Mouse (Mus musculus): ENCODE measurements around the gene Nsg1. TPM values are rescaled to one million over a fixed set of nuclear protein-coding genes. Genes with fewer than 3 reads are reported as not detected.

Gene Nsg1
- polyA plus RNA-seq, 1 experiment from 2014 or later: 376 TPM

DNA sequence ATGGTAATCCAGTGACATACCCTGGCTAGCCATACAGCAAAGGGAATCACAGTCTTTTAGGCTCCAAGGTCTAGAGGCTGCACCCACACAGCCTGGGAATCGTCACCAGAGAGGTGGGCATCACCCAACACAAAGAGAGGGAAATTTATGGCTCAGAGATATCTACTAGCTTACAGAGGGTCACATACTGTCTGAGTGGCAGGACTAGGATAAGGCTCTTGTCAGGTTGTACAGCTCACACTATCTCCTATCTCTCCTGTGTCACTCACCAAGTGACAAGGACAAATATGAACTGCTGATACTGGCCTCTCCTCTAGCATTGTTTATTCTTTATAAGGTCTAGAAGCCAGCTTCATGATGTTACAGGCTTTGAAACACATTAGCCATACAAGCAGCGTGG lies 30.4 kb downstream of the Nsg1 start:
- 94% methylated on average over 2 of the region's 2 CpGs for WGBS
- Histone ChIP-seq H3K4me2 (no peak overlapping the region), H3K27me3 (no peaks in the 10 kb centered on the region), H3K36me3 (replicated peaks) (peaks cover 15% of the 10 kb centered on the region), H3K4me1 (no peaks in the 10 kb centered on the region), H3K4me3 (replicated peaks) (no peak overlapping the region), H3K9ac (no peak overlapping the region), H3K9me3 (no peaks in the 10 kb centered on the region), H3K27ac (no peak overlapping the region)
- ATAC-seq (ENCODE audit: low FRiP score): no peak

DNA sequence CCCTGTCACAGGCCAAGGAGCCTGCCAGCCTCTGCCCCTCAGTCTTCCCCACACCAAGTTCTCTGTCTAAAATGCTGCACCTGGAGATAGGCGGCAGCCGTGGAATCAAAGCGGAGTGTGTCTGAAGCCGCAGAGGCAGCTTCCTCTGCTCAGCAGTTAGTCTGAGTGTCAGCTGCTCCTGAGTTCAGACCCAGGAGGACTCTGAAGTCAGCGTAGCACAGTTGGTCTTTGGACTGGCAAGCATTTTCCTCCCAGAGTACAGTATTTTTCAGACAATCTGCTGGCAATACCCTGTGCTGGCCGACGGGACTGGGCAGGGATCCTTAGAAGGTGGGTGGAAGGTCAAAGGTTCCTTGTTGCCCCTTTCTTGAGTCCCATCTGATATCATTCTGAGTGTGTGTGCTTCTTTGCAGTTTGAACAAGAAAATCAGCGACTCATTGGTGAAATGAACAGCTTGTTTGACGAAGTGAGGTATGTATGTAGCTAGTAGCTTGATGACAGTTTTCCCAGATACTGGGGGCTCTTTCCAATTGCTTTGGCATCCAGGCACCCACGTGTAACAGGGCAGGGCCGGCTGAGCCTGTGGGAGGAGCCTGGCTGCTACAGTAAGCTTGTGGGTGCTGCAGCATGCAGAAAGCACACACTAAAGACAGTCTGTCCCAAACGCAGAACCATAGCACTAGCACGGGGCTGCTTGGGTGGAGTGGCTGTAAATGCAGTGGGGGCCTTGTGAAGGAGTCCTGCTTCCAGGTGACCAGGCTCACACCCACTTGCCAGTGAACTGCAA lies 33.0 kb downstream of the Nsg1 start:
- H3K9ac ChIP-seq: no peak overlapping the region
- H3K9me3 ChIP-seq: no peaks in the 10 kb centered on the region
- no peaks in the 10 kb centered on the region for H3K27me3 ChIP-seq
- no peak overlapping the region for H3K27ac ChIP-seq
- H3K4me3 ChIP-seq (replicated peaks): no peak overlapping the region
- no peaks in the 10 kb centered on the region for H3K4me1 ChIP-seq
- peaks cover 23% of the 10 kb centered on the region for H3K36me3 ChIP-seq (replicated peaks)
- no peak for ATAC-seq (ENCODE audit: low FRiP score)
- H3K4me2 ChIP-seq: no peak overlapping the region
- WGBS: 87% methylated on average over 13 of the region's 13 CpGs

DNA sequence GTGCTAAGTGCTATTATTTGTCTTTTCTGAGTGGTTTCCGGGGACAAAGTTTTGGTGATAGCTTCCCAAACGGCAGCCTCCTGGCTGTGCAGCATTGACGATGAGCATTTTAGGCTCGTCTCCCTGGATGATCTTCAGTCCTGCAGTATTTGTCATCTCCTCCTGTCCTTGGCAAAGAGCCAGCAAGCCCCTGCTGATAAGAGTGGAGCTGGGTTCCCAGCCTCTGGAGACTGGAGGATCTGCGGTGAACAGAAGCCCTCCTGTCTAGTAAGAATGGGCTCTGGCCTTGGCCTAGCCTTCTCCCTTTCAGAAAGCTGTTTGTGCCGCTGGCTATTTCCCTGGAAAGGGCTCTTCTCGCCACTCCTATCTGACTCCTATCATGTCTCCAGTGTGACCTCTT lies 38.0 kb downstream of the Nsg1 start:
- H3K9me3 ChIP-seq: no peaks in the 10 kb centered on the region
- H3K4me1 ChIP-seq: no peaks in the 10 kb centered on the region
- no peak for ATAC-seq (ENCODE audit: low FRiP score)
- H3K9ac ChIP-seq: no peak overlapping the region
- no peak overlapping the region for H3K27ac ChIP-seq
- WGBS: 91% methylated on average over 7 of the region's 7 CpGs
- no peaks in the 10 kb centered on the region for H3K27me3 ChIP-seq
- peaks cover 19% of the 10 kb centered on the region for H3K36me3 ChIP-seq (replicated peaks)
- no peak overlapping the region for H3K4me2 ChIP-seq
- no peak overlapping the region for H3K4me3 ChIP-seq (replicated peaks)

DNA sequence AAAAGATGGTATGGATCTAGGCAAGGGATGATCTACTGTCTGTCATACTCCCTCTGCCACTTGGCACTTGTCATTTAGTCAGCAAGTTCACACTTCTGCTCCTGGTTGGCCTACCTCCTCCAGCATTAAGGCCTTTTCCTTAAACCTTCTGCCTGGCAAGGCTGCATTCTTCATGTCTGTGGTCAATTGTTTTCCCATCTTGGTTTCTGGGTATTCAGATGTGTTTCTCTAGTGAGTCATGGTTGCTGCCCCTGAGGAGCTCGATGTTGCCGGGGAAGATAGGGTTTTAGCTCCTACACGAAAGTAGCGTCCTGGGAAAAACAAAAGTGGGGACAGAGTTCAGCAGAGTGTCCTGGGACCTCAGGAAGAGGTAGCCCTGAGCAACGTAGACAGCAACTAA lies 40.4 kb downstream of the Nsg1 start:
- no peak overlapping the region for H3K4me3 ChIP-seq (replicated peaks)
- no peaks in the 10 kb centered on the region for H3K4me1 ChIP-seq
- H3K36me3 ChIP-seq (replicated peaks): peaks cover 26% of the 10 kb centered on the region
- no peak overlapping the region for H3K27ac ChIP-seq
- no peak overlapping the region for H3K9ac ChIP-seq
- no peaks in the 10 kb centered on the region for H3K27me3 ChIP-seq
- ATAC-seq (ENCODE audit: low FRiP score): no peak
- H3K9me3 ChIP-seq: no peaks in the 10 kb centered on the region
- 94% methylated on average over 5 of the region's 5 CpGs for WGBS
- H3K4me2 ChIP-seq: no peak overlapping the region

DNA sequence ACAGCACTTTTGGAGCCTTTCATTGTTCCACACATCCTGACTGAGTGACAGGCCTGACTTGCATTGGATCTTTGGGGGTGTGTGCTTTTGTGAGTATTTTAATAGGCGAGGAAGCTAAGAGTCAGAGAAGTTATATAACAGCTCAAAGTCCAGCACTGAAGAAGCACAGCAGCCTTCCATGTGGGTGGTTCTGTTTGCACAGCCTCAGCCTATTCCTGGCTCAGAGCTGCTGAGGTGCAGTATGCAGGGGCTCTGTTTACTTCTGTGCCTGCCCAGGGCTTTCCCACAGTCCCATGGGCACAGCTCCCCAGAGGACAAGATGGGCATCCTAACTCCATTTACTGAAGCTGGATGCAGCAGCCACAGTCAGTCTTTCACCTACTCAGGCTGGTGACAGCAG lies 42.7 kb downstream of the Nsg1 start:
- 74% methylated on average over 1 of the region's 1 CpGs for WGBS
- H3K9me3 ChIP-seq: no peaks in the 10 kb centered on the region
- H3K4me3 ChIP-seq (replicated peaks): no peak overlapping the region
- H3K9ac ChIP-seq: no peak overlapping the region
- H3K36me3 ChIP-seq (replicated peaks): peaks cover 18% of the 10 kb centered on the region
- H3K4me1 ChIP-seq: no peaks in the 10 kb centered on the region
- H3K27ac ChIP-seq: no peak overlapping the region
- H3K27me3 ChIP-seq: no peaks in the 10 kb centered on the region
- H3K4me2 ChIP-seq: no peak overlapping the region
- ATAC-seq (ENCODE audit: low FRiP score): no peak

DNA sequence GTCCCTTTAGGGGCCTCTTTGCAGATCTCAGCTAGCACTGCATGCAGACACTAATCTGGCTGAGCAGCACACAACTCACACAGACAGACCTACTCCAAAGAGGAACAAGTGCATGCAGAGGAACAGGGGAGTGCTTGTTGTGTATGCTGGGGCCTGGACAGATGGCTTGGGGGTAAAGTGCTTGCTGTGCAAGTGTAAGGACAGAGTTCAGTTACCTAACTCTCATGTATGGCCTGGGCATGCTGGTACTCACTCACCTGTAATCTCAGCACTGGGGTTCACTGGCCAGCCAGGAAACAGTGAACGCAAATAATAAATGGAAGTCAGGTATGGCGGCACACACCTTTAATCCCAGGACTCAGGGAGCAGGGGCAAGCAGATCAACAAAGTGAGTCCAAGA lies 45.2 kb downstream of the Nsg1 start:
- ATAC-seq (ENCODE audit: low FRiP score): no peak
- Histone ChIP-seq H3K4me1 (no peaks in the 10 kb centered on the region), H3K4me2 (no peak overlapping the region), H3K9ac (no peak overlapping the region), H3K9me3 (no peaks in the 10 kb centered on the region), H3K27ac (no peak overlapping the region), H3K27me3 (no peaks in the 10 kb centered on the region), H3K36me3 (replicated peaks) (peaks cover 27% of the 10 kb centered on the region), H3K4me3 (replicated peaks) (no peak overlapping the region)
- WGBS: 93% methylated on average over 2 of the region's 2 CpGs

DNA sequence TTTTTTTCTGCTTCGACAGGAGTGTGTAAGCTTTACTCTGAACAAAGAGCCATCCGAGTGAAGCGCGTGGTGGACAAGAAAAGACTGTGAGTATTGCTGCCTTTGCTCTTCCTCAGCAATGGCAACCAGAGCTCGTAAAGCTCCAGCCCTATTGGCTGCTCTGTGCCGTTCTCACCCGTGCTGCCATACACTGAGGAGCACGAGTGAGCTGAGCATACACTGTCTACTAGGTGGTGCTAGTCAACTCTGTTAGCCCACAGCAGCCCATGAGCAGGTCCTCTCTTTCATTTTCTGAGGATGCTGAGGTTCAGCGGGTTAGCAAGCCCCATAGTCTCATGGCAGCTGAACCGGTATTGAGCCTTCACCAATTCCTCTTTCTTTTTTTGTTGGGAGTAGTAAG lies 52.9 kb downstream of the Nsg1 start:
- H3K4me3 ChIP-seq (replicated peaks): no peak overlapping the region
- no peak overlapping the region for H3K27ac ChIP-seq
- H3K9me3 ChIP-seq: no peaks in the 10 kb centered on the region
- H3K36me3 ChIP-seq (replicated peaks): peaks cover 8% of the 10 kb centered on the region; the same call in 1 of the 2 replicates
- no peaks in the 10 kb centered on the region for H3K4me1 ChIP-seq
- H3K4me2 ChIP-seq: no peak overlapping the region
- no peak overlapping the region for H3K9ac ChIP-seq
- no peaks in the 10 kb centered on the region for H3K27me3 ChIP-seq
- WGBS: 90% methylated on average over 10 of the region's 10 CpGs
- ATAC-seq (ENCODE audit: low FRiP score): no peak

DNA sequence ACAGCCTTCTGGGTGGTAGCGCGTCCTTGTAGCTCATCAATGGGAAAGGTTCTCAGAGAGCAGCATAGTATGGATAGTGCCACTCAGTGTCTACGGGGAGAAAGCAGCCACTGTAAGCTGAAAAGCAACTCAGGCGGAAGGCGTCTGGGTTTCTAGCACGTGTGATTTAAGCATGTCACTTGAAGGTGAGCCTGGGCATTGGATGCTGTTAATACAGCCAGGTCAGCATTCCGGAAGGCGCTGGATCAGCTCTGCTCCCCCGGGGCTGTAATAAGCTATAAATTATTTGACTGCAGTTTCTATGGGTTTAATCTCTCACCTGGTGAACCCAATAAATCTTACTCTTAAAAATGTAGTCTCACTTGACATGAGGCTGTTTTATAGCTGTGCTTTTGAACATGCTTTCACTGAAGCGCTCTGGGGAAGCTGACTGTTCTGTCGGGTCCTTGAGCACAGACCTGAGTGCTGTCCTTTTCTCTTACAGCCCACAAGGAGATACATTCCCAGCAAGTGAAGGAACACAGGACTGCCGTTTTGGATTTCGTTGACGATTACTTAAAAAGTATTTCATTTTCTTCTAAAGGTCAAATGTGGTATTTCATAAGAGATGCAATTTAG lies 53.5 kb downstream of the Nsg1 start:
- WGBS: 92% methylated on average over 14 of the region's 14 CpGs
- Histone ChIP-seq H3K4me2 (no peak overlapping the region), H3K4me3 (replicated peaks) (no peak overlapping the region), H3K9me3 (no peaks in the 10 kb centered on the region), H3K27me3 (no peaks in the 10 kb centered on the region), H3K27ac (no peak overlapping the region), H3K36me3 (replicated peaks) (0 out of 2 replicates have a peak, but pooled peaks cover 5% of the 10 kb centered on the region), H3K9ac (no peak overlapping the region), H3K4me1 (no peaks in the 10 kb centered on the region)
- ATAC-seq (ENCODE audit: low FRiP score): no peak

DNA sequence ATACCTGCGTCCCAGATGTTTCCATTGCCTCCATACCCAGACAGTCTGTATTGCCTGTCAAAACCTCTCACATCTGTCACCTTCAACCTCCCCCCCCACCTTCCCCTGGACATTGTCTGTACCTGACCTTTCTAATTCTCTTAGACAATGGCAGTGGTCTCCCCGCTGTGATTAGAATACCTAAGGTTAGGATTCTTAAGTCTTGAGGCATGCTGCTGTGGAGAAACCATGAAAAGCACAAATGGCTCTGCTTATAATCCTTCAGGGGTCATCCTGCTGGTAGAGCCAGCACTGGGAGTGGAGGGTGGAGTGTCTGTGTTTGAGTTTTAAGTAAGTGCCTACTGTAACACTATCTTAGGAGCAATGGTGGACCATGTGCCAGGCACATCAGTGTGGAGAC lies 56.8 kb downstream of the Nsg1 start:
- WGBS: 83% methylated on average over 2 of the region's 2 CpGs

DNA sequence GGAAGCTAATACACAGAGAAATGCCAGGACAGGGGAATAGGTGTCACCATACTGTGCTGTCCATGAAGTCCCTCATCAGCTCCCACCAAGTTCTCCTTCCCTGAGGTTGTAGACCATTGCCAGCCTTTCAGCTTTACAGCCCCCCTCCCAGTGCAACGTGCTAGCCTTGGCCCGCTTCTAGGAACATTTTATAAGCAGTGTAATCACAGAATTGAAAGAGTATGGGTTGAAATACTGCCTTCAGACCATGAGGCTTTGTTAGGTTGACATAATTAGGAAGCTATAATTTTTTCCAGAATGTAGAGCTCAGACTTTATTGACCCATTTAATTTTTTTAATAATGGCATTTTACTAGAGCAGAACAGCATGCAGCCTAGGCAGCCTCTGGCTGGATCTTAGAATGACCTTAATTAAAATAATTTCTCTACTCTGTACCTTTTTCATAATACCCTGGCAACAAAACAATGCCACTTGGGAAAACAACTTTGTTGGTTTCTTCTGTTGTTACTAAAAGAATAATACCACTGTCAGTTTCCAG lies 60.5 kb downstream of the Nsg1 start:
- no peaks in the 10 kb centered on the region for H3K4me1 ChIP-seq
- no peak overlapping the region for H3K4me3 ChIP-seq (replicated peaks)
- H3K27me3 ChIP-seq: no peaks in the 10 kb centered on the region
- H3K27ac ChIP-seq: no peak overlapping the region
- WGBS: 70% methylated on average over 2 of the region's 2 CpGs
- no peak for ATAC-seq (ENCODE audit: low FRiP score)
- H3K4me2 ChIP-seq: no peak overlapping the region
- no peak overlapping the region for H3K9ac ChIP-seq
- H3K36me3 ChIP-seq (replicated peaks): no peaks in the 10 kb centered on the region
- H3K9me3 ChIP-seq: no peaks in the 10 kb centered on the region

More for the DNA sequence above, 56.8 kb downstream of the Nsg1 start:
- Histone ChIP-seq H3K27ac (no peak overlapping the region), H3K9me3 (no peaks in the 10 kb centered on the region), H3K27me3 (no peaks in the 10 kb centered on the region), H3K4me2 (no peak overlapping the region), H3K4me1 (no peaks in the 10 kb centered on the region), H3K36me3 (replicated peaks) (no peaks in the 10 kb centered on the region), H3K9ac (no peak overlapping the region), H3K4me3 (replicated peaks) (no peak overlapping the region)
- ATAC-seq (ENCODE audit: low FRiP score): no peak

DNA sequence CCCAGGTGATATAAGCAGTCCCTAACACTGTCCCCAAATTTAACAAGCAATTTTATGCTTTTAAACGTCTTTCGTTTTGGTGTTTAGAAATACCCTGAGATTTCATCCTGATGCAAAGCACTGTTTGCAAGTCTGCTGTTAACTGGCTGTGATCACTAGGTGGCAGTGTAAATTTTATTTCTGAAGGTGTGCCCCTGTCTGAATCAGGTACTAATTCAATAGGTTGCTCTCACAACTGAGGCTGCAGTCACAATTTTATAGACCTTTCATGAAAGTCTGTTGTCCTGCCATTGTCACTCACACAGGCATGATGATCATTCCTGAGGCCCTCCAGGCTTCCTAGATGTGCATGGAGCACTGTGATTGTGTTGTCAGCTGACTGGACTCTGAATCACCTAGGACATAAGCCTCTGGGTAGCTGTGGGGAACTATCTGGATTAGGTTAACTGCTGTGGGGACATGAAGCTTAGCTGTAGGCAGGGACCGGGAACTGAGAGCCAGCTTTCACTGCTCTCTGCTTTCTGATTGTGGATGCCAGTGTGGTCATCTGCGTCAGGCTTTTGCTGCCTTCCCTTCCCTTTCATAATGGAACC lies 62.1 kb downstream of the Nsg1 start:
- no peak overlapping the region for H3K4me3 ChIP-seq (replicated peaks)
- H3K9me3 ChIP-seq: no peaks in the 10 kb centered on the region
- no peak overlapping the region for H3K27ac ChIP-seq
- H3K9ac ChIP-seq: no peak overlapping the region
- ATAC-seq (ENCODE audit: low FRiP score): no peak
- no peak overlapping the region for H3K4me2 ChIP-seq
- H3K27me3 ChIP-seq: no peaks in the 10 kb centered on the region
- WGBS: 74% methylated on average over 4 of the region's 4 CpGs
- no peaks in the 10 kb centered on the region for H3K36me3 ChIP-seq (replicated peaks)
- H3K4me1 ChIP-seq: no peaks in the 10 kb centered on the region

DNA sequence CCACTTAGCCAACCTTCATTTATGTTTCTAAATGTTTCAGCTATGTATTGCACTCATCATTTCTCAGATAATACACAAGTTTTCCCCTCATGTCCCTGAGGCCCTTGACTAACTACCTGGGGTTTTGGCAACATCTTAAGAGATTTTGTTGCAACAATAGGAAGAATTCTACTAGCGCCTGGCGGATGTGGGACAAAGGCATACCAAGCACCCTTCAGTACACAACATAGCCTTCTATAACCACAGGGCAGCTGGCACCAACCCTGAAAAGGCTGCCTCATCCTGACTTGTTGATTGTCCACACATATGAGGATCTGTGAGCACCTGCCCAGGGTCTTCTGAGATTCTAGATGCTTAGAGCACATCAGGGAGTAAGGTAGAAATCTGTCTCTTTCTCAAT lies 65.4 kb downstream of the Nsg1 start:
- H3K36me3 ChIP-seq (replicated peaks): no peaks in the 10 kb centered on the region
- no peak overlapping the region for H3K4me2 ChIP-seq
- 0 out of 2 replicates have a peak, but pooled peaks cover 3% of the 10 kb centered on the region for H3K27me3 ChIP-seq
- H3K4me1 ChIP-seq: peaks cover 10% of the 10 kb centered on the region; the same call in 1 of the 2 replicates
- H3K4me3 ChIP-seq (replicated peaks): no peak overlapping the region
- no peak overlapping the region for H3K27ac ChIP-seq
- H3K9ac ChIP-seq: no peak overlapping the region
- WGBS: 91% methylated on average over 2 of the region's 2 CpGs
- no peaks in the 10 kb centered on the region for H3K9me3 ChIP-seq
- ATAC-seq (ENCODE audit: low FRiP score): no peak

Data from forebrain, embryonic 12.5 days (tissue).